Mouse (Mus musculus): ENCODE measurements around the gene F2r. TPM values are rescaled to one million over a fixed set of nuclear protein-coding genes. Genes with fewer than 3 reads are reported as not detected.

The F2r gene
- total RNA-seq, 2 experiments from 2014 or later = 3.9 to 4.4 TPM

DNA sequence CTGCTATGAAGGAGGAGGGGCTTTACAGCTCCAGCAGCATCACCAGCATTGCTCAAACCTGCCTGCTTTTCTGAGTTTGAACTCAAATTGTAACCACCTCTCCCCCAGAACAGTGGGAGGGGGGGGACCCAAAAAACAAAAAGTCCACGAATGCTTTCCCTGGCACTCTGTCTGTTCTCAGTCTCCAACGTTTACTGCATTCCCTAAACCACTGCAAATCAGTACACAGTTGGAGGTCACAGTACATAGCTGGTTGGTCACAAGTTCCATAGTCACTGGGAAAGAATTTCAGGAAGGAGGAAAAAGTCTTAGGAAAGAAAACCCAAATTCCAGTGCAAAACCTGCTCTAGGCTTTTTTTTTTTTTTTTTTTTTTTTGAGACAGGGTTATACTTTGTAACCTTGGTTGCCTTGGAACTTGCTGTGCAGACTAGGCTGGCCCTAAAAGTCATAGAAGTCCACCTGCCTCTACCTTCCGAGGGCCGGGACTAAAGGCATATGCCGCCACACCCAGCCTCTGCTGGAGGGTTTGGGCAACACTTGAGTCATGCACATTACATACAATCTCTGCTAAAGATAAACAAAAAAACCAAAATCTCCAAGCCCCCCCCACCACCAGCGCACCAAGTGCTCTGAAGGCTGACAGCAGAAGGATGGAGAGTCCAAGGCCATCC lies 9.7 kb downstream of the F2r start:
- Histone ChIP-seq H3K4me3 (no peak overlapping the region), H3K27ac (no peak overlapping the region)
- DNase-seq (ENCODE audit: extremely low spot score in 1 of 2, low spot score in 2 of 2) = no peak
- intact Hi-C loops (cut with DNase I) = no loop called here
- TF ChIP-seq CTCF (IDR thresholded peaks at IDR 0.05) = no peak

DNA sequence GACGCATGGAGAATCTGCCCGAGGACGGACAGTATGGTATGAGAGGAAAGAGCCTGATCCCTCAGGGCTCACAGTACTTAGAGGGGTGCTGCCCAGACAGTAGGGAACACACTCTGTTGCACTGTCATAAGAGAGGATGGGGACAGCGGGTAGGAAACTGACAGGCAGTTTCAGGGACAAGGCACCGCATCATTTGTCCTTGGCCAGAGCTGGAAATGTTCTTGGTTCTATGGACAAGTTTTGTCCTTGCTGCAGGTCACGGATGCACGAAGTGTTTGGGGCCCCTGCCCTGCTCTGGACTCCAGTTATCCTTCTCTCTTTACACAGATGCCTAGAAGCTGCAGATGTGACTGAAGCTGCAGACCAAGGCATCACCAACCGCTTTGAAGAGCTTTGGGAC lies 11.3 kb downstream of the F2r start:
- intact Hi-C loops (cut with DNase I) = no loop called here
- TF ChIP-seq CTCF (IDR thresholded peaks at IDR 0.05) = no peak
- DNase-seq (ENCODE audit: extremely low spot score in 1 of 2, low spot score in 2 of 2) = no peak
- Histone ChIP-seq H3K4me3 (no peak overlapping the region), H3K27ac (no peak overlapping the region)

DNA sequence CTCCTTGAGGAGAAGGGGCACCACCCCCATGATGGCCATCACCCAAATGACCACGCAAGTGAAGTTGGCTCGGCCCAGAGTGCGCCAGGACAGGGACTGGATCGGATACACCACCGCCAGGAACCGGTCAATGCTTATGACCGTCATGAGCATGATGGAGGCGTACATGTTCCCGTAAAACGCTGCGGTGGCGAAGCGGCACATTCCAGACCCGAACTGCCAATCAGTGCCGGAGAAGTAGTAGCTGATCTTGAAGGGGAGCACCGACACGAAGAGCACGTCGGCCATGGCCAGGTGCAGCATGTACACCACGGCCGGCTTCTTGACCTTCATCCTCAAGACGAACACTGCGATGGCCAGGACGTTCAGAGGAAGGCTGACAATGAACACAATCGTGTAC lies 14.0 kb downstream of the F2r start:
- no peak for TF ChIP-seq CTCF (IDR thresholded peaks at IDR 0.05)
- Histone ChIP-seq H3K27ac (no peak overlapping the region), H3K4me3 (no peak overlapping the region)
- intact Hi-C loops (cut with DNase I) = no loop called here
- DNase-seq (ENCODE audit: extremely low spot score in 1 of 2, low spot score in 2 of 2) = no peak

DNA sequence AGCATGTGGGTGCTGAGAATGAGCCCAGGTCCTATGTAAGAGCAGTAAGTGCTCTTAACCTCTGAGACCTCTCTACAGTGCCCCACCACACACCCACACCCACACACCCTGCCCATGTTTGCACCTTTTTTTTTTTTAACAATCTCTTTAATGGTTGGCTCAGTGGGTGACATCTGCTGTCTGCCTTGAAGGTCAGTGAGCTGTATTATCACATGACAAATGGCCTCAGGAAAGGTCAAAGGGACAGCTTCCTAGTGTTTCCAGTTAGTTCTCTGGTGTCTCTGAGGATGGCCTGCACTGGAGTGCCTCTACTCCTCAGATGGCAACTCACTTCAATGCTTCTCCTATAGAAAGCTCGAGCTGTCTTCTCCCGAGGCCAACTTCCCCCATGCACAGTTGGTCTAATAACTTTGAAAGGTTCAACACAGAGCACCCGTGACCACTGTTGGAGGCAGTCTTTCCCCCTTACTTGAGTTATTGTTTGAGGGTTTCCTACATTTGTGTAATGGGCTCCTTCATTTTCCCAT lies 18.4 kb downstream of the F2r start:
- intact Hi-C loops (cut with DNase I) = no loop called here
- DNase-seq (ENCODE audit: extremely low spot score in 1 of 2, low spot score in 2 of 2) = no peak
- H3K27ac ChIP-seq = no peak overlapping the region
- H3K4me3 ChIP-seq = no peak overlapping the region
- TF ChIP-seq CTCF (IDR thresholded peaks at IDR 0.05) = no peak

DNA sequence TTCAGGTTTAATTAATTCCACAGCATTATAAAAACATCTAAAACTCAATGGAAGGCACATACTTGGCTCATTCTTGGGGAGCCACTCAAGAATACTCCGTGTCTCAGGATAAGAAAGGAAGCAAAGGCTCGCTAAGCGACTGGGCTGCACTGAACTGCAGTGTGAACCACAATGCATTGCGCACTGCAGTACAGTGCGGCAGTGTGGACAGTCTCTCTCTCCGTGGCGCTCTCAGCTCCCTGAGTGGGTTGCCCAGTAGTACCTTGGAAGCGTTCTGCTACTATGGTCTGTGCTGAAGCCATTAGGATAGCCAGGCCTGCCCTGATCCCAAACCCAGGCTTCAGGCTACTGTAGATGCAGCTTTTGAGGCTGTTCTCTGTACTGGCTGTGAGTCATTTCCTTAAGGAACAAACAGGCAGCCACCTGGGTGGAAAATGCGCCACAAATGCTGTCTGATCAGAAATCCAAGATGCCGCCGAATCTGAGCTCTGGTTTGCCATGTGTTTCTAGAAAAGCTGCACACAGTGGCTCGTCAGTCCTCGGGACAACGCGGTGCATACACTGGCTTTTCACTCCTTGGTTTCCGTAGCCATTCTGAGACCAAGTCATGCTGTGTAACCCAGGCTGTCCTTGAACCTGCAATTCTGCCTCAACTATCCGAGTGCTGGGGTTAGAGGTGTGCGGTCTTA lies 19.9 kb downstream of the F2r start:
- intact Hi-C loops (cut with DNase I) = no loop called here

DNA sequence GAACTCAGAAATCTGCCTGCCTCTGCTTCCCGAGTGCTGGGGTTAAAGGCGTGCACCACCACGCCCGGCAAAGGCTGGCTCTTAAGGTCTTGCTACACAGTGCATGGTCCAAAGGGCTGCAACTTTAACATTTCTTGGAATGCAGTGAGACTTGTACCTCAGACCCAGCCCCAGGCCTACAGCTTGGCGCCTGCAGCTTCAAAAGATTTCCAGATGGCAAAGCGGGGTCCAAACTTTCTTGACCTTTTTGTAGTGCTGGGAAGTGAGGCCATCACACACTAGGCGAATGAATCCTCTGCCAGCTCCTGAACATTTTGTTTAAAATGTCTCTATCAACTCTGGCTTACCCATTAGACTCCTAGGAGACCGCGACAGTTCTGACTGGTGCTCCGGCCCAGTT lies 20.7 kb downstream of the F2r start:
- no peak overlapping the region for H3K4me3 ChIP-seq
- no peak for DNase-seq (ENCODE audit: extremely low spot score in 1 of 2, low spot score in 2 of 2)
- TF ChIP-seq CTCF (IDR thresholded peaks at IDR 0.05) = no peak
- intact Hi-C loops (cut with DNase I) = no loop called here
- H3K27ac ChIP-seq = no peak overlapping the region

More for the DNA sequence above, 19.9 kb downstream of the F2r start:
- DNase-seq (ENCODE audit: extremely low spot score in 1 of 2, low spot score in 2 of 2) = no peak
- TF ChIP-seq CTCF (IDR thresholded peaks at IDR 0.05) = no peak
- Histone ChIP-seq H3K4me3 (no peak overlapping the region), H3K27ac (no peak overlapping the region)

DNA sequence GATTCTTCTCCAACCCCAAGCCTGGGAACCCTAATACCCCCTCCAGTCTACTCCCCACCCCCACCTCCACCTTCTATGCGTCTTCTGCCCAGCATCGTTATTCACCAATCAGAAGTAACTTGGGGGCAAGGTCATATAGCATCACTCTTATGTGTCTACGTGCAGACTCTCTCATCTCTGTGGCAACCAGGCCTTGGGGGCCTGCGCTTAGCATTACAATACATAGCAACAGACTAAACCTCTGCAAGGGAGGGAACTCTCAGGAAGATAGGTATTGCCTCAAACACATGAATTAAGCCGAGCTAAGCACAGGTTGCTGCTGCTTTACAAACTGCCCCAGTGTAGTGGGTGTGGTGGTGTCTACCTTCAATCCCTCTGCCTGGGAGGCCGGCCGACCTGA lies 21.6 kb downstream of the F2r start:
- DNase-seq (ENCODE audit: extremely low spot score in 1 of 2, low spot score in 2 of 2) = no peak
- intact Hi-C loops (cut with DNase I) = no loop called here
- Histone ChIP-seq H3K4me3 (no peak overlapping the region), H3K27ac (no peak overlapping the region)
- no peak for TF ChIP-seq CTCF (IDR thresholded peaks at IDR 0.05)

DNA sequence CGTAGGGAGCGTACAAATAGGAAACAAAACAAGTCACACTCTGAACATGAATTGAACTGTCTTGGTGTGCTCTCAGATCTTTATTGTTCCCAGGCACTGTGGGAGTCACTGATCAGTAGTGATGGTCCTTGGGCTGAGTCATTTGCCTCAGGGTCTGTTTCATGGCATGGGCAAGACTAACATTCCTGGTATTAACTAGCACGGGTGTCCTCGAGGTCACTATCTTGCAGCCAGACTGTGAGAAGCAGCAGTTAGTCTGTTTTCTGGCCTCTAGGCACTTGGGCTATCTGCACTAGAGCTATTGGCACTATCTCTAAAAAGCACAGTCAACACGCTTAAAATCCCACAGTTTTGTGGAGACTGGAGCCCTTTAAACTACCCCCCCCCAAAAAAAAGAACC lies 22.4 kb downstream of the F2r start:
- no peak for TF ChIP-seq CTCF (IDR thresholded peaks at IDR 0.05)
- Histone ChIP-seq H3K27ac (no peak overlapping the region), H3K4me3 (no peak overlapping the region)
- intact Hi-C loops (cut with DNase I) = no loop called here
- DNase-seq (ENCODE audit: extremely low spot score in 1 of 2, low spot score in 2 of 2) = no peak

DNA sequence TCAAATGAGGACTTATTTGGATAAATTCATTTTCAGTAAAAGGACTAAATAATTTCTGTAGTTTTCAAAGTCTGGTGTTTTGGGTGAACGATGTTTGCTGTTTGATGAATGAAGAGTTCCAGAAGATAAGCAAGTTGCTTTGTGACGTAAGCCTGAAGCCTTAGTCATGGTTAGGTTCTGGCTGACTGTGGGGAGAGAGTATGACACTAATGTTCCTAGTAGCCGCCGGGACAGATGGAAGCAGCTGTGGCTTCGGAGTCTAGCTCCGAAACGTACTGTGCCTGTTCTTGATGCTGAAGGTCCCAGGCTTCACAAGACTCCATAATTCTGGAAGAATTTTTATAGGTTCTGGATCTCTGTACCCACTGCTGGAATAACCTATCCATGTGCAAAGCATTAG lies 22.9 kb downstream of the F2r start:
- Histone ChIP-seq H3K27ac (no peak overlapping the region), H3K4me3 (no peak overlapping the region)
- intact Hi-C loops (cut with DNase I) = no loop called here
- no peak for TF ChIP-seq CTCF (IDR thresholded peaks at IDR 0.05)
- no peak for DNase-seq (ENCODE audit: extremely low spot score in 1 of 2, low spot score in 2 of 2)

DNA sequence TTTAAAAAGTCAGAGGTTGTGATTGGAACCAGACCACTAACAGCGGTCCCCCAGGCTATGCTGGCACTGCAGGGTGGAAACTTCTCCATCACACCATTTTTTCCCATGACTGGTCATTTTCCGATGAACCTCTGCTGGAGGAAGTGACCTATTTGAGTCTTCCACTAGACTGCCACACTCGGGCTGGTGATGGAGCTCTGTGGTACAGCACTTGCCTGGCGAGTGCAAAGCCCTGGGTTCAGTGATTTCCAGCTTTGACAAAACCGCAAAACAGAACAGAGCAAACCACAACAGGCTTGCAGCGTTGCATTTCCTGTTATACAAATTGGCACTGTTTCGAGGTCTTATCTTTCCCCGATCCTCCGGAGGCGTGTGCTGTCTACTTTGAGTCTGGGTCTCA lies 25.4 kb downstream of the F2r start:
- no peak for DNase-seq (ENCODE audit: extremely low spot score in 1 of 2, low spot score in 2 of 2)
- no peak overlapping the region for H3K27ac ChIP-seq
- H3K4me3 ChIP-seq = no peak overlapping the region
- TF ChIP-seq CTCF (IDR thresholded peaks at IDR 0.05) = no peak
- intact Hi-C loops (cut with DNase I) = no loop called here

DNA sequence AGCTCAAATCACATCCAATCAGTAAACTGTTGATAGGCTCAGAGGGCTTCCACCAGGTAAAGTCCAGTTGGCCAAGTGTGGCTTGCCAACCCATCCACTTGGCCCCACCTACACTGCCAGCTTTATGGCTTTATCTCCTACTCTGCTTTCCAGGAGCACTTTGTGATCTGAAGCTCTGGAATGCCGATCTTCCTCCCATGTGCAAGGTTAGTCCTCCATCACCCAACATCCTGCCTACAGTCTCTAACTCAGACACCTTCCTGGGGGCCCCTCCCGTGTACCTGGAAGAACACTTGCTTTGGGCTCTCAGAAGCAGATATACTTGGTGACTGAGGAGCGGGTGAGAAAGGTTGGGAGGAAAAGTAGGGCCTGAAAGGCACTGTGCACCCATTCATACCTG lies 26.7 kb downstream of the F2r start:
- no peak for TF ChIP-seq CTCF (IDR thresholded peaks at IDR 0.05)
- intact Hi-C loops (cut with DNase I) = no loop called here
- no peak overlapping the region for H3K4me3 ChIP-seq
- no peak for DNase-seq (ENCODE audit: extremely low spot score in 1 of 2, low spot score in 2 of 2)
- H3K27ac ChIP-seq = no peak overlapping the region

DNA sequence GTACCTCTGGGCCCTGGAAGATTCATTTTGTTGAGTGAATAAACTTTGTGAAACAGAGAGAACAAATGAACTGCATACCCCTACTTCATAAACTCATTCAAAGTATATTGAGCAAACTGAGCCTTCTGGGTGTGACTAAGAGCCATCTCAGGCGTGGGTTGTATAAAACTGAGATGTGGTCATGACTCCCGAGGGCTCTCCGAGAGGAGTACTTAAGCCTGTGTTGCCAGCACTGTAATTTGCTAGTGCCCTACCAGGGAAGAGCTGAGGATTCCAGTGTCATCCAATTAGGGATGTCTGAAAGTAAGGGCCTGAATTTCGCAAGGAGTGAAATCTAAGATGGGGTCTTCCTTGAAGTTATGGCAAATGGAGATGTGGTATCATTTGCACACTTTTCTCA lies 30.7 kb downstream of the F2r start:
- H3K4me3 ChIP-seq = no peak overlapping the region
- DNase-seq (ENCODE audit: extremely low spot score in 1 of 2, low spot score in 2 of 2) = no peak
- no peak overlapping the region for H3K27ac ChIP-seq
- intact Hi-C loops (cut with DNase I) = no loop called here
- TF ChIP-seq CTCF (IDR thresholded peaks at IDR 0.05) = no peak

DNA sequence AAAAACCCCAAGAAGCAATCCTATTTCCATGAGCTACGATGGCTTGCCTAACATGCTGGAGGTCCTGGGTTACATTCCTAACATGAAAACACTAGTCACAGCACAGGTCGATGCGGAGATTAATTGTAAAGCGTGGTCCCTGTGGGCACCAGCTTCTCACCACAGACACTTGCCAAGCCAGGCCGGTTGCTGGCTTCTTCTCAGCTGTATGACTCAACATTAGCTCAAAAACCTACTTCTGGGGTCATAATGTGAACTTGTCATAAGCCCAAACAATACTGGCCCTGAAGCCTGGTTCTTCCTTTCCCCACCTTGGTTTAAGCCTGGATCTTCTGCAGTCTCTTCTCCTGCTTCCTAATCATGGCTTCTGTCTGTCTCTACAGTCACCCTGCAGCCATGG lies 33.4 kb downstream of the F2r start:
- no peak for DNase-seq (ENCODE audit: extremely low spot score in 1 of 2, low spot score in 2 of 2)
- Histone ChIP-seq H3K27ac (no peak overlapping the region), H3K4me3 (no peak overlapping the region)
- intact Hi-C loops (cut with DNase I) = no loop called here
- TF ChIP-seq CTCF (IDR thresholded peaks at IDR 0.05) = no peak

All from left cerebral cortex, adult 2 months (tissue).